Mouse (Mus musculus) testis, postnatal 10 days (tissue): ENCODE measurements around the gene Acat1.

ENCODE experiments used
- DNase-seq: peaks from one replicate; pipeline ENCODE4 v3.0.0; 2021; ENCODE audit warnings: low spot score

Gene Acat1

DNA sequence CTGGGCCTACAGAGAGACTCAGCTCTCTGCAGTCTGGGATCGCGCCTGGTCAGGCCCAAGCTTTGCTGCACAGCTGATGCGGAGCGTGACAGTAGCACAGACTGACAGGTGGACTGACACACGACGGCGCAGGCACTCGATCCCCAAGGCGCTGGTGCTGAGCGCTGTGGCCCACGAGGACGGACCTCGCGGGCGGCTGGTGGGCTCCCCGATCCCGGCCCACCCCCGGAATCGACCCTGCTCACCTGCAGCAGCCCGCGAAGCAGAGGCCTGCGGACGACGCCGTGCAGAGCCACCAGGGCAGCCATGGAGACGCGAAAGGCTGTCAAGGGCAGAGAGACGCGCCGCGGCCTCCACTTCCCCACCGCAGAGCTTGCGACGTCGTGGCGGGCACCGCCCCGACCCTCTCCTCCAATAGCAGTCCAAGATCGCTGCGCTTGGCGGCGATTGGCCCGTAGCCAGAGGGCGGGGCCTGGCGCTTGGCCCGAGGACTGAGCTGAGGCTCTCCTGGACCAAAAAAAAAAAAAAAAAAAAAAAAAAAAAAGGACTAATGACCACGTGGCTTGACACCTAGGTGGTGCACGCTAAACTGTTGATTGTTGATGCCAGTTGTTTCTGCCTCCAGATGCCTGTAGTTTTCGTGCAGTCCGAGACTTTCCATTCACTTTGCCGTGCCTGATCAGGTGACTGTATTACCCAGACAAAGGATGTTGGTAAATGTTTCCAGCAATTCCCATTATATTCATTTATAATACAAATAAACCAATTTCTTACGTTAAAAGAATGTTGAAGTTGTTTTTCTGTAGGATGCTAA is at the start of gene Acat1:
TSS of gene Acat1 (minus strand) at position 415 of the 814 bp plus-strand sequence.
- peak; percentile 97 for DNase-seq

GRCm38 (mm10) chr9:53634796-53635195 is 24.6 kb upstream of the Acat1 start:
- no peak for DNase-seq

GRCm38 (mm10) chr9:53615246-53615645 is 5.1 kb upstream of the Acat1 start:
- DNase-seq = no peak

DNA sequence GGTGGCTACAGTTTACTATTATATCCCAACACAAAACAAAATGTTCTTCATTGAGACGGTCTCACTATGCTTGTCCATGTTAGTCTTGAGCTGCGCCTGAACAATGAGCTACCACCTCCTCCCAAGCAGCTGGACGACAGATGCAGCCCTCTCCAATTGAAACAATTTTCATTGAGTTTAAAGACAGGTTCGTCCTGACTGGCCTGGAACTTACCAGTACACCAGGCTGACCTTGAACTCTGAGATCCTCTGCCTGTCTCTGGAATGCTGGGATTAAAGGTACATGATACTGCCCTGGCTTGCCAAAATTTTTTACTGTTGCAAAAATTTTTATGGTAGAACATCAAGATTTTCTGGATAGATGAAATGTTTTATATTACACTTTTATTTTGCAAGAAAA is 4.1 kb upstream of the Acat1 start:
- DNase-seq = no peak

DNA sequence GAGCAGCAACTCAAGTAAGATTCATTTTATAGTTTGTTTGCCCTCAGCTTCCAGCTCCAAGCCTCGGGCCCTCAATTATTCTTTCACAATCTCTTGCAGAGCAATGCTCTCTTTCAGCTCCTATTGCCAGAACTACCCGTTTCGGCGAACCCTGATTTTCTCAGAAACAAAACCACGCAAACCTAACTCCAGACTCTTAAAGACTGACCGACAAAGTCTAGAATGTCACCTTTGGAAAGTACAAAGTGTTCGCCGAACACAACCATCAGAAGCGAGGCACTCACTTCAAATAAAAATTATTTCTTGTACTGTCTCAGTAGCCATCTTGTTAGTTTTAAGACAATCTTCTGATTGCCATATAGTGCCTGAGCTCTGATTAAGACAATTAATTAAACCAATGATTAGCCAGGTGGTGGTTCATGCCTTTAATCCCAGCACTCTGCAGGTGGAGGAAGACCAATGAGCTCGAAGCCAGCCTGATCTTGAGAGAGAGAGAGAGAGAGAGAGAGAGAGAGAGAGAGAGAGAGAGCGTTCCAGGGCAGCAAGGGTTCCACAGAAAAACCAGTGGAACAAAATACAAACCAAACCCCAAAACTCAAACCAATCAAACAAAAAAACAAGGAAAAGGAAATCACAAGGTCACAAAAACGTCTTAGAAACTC is 745 bp downstream of the Acat1 start:
- DNase-seq = no peak

GRCm38 (mm10) chr9:53607816-53608215 is 2.4 kb downstream of the Acat1 start:
- DNase-seq = no peak

DNA sequence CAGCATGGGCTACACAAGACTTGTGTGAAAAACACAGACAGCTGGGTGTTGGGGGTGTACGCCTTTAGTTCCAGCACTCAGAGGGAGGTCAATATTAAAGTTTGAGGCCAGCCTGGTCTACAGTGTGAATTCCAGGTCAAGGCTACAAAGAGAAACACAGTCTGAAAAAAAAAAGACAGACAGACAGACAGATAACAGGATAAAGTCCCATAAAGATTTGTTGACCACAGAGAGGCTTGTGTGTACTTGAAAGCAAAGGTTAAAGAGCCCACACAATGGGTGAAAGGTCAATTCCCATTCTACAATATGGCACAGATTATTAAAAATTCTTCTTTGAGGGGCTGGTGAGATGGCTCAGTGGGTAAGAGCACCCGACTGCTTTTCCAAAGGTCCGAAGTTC is 3.0 kb downstream of the Acat1 start:
- no peak for DNase-seq

DNA sequence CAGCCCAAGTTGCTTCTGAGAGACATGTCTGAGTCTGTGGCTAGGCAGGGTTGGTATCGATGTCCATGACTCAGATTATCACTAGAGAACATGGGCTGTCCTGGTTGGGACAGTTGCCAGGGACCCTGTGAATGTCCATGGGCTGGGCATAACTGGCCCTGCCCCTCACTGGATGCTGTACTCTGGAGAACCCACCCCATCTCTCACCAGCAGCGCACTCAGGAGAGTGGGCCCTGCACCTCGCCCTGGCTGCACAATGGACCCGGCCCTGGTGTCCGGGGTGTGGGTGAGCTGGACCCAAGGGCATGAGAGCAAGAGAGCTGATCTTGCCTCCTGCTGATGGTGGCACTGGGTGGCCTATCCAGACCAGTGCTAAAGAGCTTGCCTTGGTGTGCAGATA is 5.2 kb downstream of the Acat1 start:
- DNase-seq = no peak

DNA sequence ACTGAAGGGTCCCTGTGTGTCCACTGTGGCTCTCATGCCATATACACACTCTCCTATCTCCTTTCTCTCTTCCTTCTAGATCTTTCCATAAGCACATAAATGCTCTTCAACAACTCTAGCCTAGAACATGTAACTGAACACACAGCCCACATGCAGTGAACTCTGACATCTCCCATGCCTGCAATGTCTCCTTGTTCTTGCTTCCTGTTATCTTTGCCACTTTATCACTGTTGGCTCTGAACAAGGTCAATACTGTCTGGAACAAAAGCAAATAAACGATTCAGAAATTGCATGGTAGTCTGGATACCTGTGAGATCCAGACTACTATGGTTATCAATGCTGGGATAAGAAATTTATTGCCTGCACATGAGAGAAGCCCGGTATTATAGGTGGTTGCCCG is 6.3 kb downstream of the Acat1 start:
- DNase-seq = no peak

DNA sequence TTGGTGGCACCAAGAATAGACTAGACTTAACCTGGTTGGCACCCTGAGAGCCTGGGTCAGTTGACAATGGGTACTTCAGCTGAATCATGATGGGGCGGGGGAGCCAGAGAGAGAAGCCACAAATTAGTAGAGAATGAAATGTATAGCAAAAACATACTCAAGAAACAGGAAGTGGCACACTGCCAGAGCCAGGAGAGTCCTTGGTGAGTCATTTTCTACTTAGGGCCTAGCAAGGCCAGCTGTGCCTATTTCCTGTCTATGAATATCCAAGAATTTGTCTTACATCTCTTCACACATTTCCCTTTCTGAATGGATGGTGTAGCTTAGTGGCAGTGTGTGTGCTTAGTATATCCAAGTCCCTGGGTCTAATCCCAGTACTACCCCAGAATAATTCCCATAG is 6.8 kb downstream of the Acat1 start:
- no peak for DNase-seq

GRCm38 (mm10) chr9:53601541-53601940 is 8.6 kb downstream of the Acat1 start:
- DNase-seq = no peak

- DNase-seq = no peak
Measured at GRCm38 (mm10) chr9:53598631-53599030, 11.6 kb downstream of the Acat1 start.

- no peak for DNase-seq
Measured at GRCm38 (mm10) chr9:53596971-53597600, 13.1 kb downstream of the Acat1 start.

DNA sequence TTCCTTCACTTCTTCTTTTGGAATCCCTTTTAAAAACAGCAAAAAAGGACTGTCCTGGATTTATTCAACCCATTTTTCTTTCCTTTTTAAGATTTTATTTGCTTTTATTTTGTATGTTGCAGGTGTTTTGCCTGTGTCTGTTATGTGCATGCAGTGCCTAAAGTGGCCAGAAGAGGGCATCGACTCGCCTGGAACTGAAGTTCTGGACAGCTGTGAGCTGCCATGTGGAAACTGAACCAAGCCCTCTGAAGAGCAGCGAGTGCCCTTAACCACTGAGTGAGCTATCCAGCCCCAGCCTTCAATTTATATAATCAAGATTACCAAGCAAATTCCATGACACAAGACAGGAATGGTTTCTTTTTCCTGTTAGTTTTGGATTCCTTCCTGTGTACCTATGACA is 15.4 kb downstream of the Acat1 start:
- peak; percentile 86 for DNase-seq

- no peak for DNase-seq
Measured at GRCm38 (mm10) chr9:53581870-53582269, 28.3 kb downstream of the Acat1 start.

GRCm38 (mm10) chr9:53575721-53576120 is 34.5 kb downstream of the Acat1 start:
- no peak for DNase-seq

- no peak for DNase-seq
Measured at GRCm38 (mm10) chr9:53572516-53573307, 37.5 kb downstream of the Acat1 start.

DNA sequence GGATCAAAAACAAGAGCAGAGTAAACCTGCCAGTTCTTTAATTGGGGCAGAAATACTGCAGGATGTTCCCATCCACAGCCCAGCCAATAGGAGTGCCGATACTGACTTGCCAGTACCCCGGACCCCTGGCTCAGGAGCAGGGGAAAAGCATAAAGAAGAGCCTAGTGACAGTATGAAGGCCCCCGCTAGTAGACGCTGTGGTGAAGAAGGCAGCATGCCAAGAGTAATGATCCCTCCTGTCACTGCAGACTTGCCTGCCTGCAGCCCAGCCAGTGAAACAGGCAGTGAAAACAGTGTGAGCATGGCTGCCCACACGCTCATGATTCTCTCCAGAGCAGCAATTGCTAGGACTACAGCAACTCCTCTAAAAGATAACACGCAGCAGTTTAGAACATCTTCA is 39.5 kb downstream of the Acat1 start:
- DNase-seq = peak; percentile 44

DNA sequence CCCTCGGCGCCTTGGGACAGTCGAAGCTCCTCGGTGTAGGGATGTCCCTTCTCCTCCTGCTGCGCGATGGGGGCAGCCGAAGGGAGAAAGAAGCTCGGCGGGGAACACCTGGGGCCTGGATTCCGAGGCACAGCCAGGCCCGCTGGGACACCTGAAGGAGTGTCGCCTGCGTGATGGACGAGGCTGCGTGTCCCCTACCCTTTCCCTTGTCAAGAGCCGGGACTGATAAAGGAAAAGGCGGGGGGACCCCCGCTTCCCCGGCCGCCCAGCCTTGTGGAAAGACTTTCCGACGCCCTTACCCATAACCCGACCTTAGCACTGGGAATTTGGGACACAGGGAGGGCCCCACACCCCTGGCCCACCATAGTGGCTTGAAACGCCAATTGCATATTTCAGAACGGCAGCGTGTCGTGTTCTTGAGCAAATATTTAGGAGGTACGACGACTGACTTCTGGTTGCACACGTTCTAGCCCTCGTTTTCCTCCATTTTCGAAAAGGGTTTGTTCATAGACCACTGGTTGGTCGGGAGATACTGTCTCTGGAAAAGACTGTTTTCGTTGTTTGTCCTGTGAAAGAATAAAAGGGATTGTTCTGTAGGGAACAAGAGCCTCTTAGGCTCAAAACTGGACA is 72.7 kb downstream of the Acat1 start:
- DNase-seq = no peak

DNA sequence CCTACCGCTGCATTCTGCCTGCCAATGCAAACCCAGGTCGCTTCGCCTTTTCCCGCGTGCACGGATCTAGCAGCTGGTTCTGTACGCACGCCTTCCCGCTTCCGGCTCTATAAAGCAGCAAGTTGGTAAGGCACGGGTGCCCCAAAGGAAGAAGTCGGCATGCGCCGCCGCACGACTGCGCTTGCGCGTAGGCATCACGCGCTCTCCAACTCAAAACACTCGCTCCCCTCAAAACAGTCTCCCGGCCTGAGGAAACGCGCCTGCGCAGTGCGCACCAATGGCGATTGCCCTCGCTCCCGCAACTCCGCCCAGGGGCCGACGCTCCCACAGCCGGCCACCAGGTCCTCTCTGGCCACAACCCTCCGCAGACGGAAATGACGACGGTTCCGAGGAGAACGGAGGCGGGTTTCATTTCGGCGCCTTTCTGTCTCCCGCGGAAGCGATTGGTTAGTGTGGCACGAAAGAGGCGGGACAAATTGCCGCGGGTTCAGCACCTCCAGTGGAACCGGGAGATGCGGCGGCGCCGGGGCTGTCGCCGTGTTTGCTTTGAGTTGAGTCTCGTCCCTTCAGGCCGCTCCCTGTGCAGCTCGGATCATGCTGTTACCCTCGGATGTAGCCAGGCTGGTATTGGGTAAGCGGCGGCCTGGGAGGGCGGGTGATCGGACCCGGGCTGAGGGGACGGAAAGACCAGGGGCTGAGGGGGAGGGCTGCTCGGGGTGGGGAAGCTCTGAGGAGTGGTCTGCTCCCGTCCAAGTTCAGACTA is 73.4 kb downstream of the Acat1 start, which contains the start of the genes Atm and Npat:
TSS of gene Atm (minus strand) at position 183 of the 763 bp plus-strand sequence.
TSS of gene Npat (plus strand) at position 490 of the 763 bp plus-strand sequence.
- peak; percentile 99 for DNase-seq
